ENCODE assay signal across 14 mouse cellular contexts in the genomic region with DNA sequence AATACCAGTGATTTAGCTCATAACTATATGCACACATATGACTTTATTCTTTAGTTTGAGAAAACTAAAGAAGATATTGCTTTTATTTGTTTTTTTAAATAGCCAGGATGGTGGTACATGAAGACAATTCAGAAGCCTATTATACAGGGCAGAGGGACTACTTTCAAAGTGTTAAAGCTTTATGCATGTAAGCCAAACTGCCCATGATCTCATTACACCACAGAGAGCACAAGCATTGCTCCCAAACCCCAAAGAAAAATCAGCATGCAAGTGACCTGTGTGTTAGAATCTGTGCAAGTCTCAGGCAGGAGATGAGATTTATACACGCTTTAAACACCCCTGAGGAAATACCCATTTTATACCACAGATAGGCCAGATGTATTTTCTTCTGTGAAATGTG.
"Had no signal": no experiment of that assay in that cellular context is flagged by ENCODE, and none has a peak within 500 bp of the region (broad histone marks: within the 10 kb centered on the region; RNA-seq: fewer than 3 reads in every experiment).

No protein-coding gene starts in this region.

- H3K36me3 ChIP-seq: kidney, embryonic 15.5 days; limb, embryonic 10.5 days; liver, embryonic 15.5 days; stomach, embryonic 15.5 days had no signal

- H3K9ac ChIP-seq: kidney, embryonic 15.5 days; liver, embryonic 15.5 days; stomach, embryonic 15.5 days had no signal

- H3K4me3 ChIP-seq: kidney, embryonic 15.5 days; left cerebral cortex, adult 2 months; limb, embryonic 10.5 days; liver, embryonic 15.5 days; stomach, embryonic 15.5 days had no signal

- H3K4me1 ChIP-seq: kidney, embryonic 15.5 days; limb, embryonic 10.5 days; liver, embryonic 15.5 days; stomach, embryonic 15.5 days had no signal

- H3K9me3 ChIP-seq: kidney, embryonic 15.5 days; limb, embryonic 10.5 days; liver, embryonic 15.5 days; stomach, embryonic 15.5 days had no signal

- ATAC-seq: intestine, embryonic 16.5 days; lung, postnatal 0 days had no signal

- DNase-seq: kidney, adult 2 months; kidney, postnatal 14 days; lung, adult 2 months; lung, postnatal 36 days; right cerebral cortex, postnatal 14 days; thymus, postnatal 36 days had no signal

- H3K4me2 ChIP-seq: kidney, embryonic 15.5 days; liver, embryonic 11.5 days; liver, embryonic 15.5 days; stomach, embryonic 15.5 days had no signal

- H3K27ac ChIP-seq: kidney, embryonic 15.5 days; left cerebral cortex, adult 2 months; limb, embryonic 10.5 days; liver, embryonic 15.5 days; stomach, embryonic 15.5 days had no signal

- H3K27me3 ChIP-seq: kidney, embryonic 15.5 days; liver, embryonic 15.5 days; stomach, embryonic 15.5 days had no signal
